ENCODE assay signal across 27 mouse cellular contexts in genomic region chr5:147170088-147170487, GRCm38 (mm10). TPM values are rescaled to one million over a fixed set of nuclear protein-coding genes. Genes with fewer than 3 reads are reported as not detected.
"Had no signal": no experiment of that assay in that cellular context is flagged by ENCODE, and none has a peak within 500 bp of the region (broad histone marks: within the 10 kb centered on the region; RNA-seq: fewer than 3 reads in every experiment).

No protein-coding gene starts in this region.

- H3K9me3 ChIP-seq: limb, embryonic 12.5 days; limb, embryonic 15.5 days; liver, embryonic 12.5 days; liver, embryonic 15.5 days; lung, embryonic 15.5 days; midbrain, embryonic 10.5 days; midbrain, embryonic 13.5 days; stomach, embryonic 15.5 days had no signal

- H3K27me3 ChIP-seq: limb, embryonic 15.5 days; liver, embryonic 15.5 days; lung, embryonic 15.5 days; stomach, embryonic 15.5 days had no signal

- H3K4me1 ChIP-seq: limb, embryonic 12.5 days; limb, embryonic 15.5 days; liver, embryonic 12.5 days; liver, embryonic 15.5 days; lung, embryonic 15.5 days; megakaryocyte, embryonic 14.5 days; midbrain, embryonic 10.5 days; midbrain, embryonic 13.5 days; stomach, embryonic 15.5 days had no signal

- ATAC-seq: liver, embryonic 12.5 days; midbrain, embryonic 13.5 days; midbrain, embryonic 16.5 days had no signal

- DNase-seq: kidney, adult 18-20 months; kidney, adult 9 months; kidney, postnatal 14 days; kidney, postnatal 4 days; left cerebral cortex, postnatal 4 days; lung, adult 18-20 months; lung, postnatal 10 days; lung, postnatal 36 days; retina, postnatal 1 day; right cerebral cortex, postnatal 25 days; spleen, adult 18-20 months; thymus, postnatal 25 days had no signal

- H3K9ac ChIP-seq: limb, embryonic 12.5 days; limb, embryonic 15.5 days; liver, embryonic 12.5 days; liver, embryonic 15.5 days; lung, embryonic 15.5 days; midbrain, embryonic 13.5 days; stomach, embryonic 15.5 days had no signal

- H3K36me3 ChIP-seq: limb, embryonic 12.5 days; limb, embryonic 15.5 days; liver, embryonic 12.5 days; liver, embryonic 15.5 days; lung, embryonic 15.5 days; midbrain, embryonic 10.5 days; midbrain, embryonic 13.5 days; stomach, embryonic 15.5 days had no signal

- H3K4me3 ChIP-seq: limb, embryonic 12.5 days; limb, embryonic 15.5 days; liver, embryonic 12.5 days; liver, embryonic 15.5 days; lung, embryonic 15.5 days; megakaryocyte, embryonic 14.5 days; midbrain, embryonic 10.5 days; midbrain, embryonic 13.5 days; myocyte; stomach, embryonic 15.5 days had no signal

- H3K27ac ChIP-seq: limb, embryonic 12.5 days; limb, embryonic 15.5 days; liver, embryonic 12.5 days; liver, embryonic 15.5 days; lung, embryonic 15.5 days; midbrain, embryonic 10.5 days; midbrain, embryonic 13.5 days; stomach, embryonic 15.5 days had no signal

- H3K4me2 ChIP-seq: limb, embryonic 12.5 days; limb, embryonic 15.5 days; liver, embryonic 12.5 days; liver, embryonic 15.5 days; lung, embryonic 15.5 days; midbrain, embryonic 13.5 days; stomach, embryonic 15.5 days had no signal

RNA-seq across cellular contexts. Expression of gene Gsx1, which starts 18.4 kb away (rescaled TPM):
- total RNA-seq: monocyte, adult 5-6 weeks; neutrophil, adult 5-6 weeks had no signal
- polyA plus RNA-seq: kidney, embryonic 16.5 days; limb, embryonic 12.5 days; limb, embryonic 15.5 days; liver, embryonic 12.5 days; liver, embryonic 15.5 days; lung, embryonic 15.5 days; myocyte; stomach, embryonic 15.5 days; thymus, postnatal 0 days had no signal
